Mouse (Mus musculus): ENCODE measurements around the gene Ppia.

The Ppia gene

DNA sequence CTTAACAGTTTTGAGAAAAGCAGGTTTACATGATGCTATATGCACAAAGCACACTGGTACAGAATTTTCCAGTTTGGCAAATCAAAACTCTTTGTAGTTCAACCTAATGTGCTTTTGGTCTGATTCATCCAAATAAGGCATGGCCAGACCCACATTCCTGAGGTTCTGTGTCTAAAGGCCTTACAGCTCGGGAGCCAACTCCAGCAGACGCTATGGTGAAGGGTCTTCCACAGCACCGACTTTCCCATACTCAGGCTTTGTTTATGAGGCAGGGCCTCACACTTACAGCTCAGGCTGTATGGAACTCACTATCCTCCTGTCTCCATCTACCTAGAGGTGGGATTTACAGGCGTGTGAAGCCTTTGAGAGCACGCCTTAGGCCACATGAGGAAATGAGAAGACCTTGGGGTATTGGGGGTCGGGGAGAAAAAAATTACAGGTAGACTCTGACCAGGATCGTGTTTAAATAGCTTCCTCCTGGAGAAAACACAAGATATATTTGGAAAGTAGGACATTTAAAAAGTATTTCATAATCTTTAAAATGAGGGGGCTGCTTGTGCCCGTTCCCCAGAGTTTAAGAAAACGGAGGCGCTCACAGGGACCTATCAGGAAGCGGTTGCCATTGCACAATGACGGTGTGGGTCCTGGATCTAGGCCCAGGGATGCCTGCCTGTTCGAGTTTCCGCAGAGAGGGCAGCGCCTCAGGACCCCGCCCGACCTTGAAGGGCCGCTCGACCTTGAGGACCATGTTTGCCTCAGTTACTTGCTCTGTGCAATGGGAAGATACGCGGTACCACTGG is at the start of gene Ppia:
Ppia (plus strand) TSS at position 693 of the 800 bp plus-strand sequence.
- 13% methylated on average over 21 of the region's 21 CpGs for WGBS

DNA sequence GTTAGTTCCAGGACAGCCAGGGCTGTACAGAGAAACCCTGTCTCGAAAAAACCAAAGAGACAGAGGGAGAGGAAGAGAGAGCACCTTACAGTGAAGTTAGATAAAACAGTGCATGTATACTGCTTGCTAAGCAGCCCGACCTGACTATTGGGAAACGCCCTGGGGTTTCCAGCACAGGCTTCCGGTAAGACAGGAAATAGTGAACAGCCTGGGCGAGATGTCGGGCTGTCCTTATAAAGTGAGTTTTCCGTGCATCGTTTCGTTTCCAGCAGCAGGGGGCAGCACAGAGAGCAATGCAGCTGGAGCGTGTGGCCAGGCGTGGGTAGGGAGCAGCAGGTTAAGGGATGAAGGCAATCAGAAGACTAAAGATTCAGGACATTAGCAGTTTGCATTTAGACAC is 49.4 kb upstream of the Ppia start:
- WGBS, result 13% methylated on average over 11 of the region's 11 CpGs

DNA sequence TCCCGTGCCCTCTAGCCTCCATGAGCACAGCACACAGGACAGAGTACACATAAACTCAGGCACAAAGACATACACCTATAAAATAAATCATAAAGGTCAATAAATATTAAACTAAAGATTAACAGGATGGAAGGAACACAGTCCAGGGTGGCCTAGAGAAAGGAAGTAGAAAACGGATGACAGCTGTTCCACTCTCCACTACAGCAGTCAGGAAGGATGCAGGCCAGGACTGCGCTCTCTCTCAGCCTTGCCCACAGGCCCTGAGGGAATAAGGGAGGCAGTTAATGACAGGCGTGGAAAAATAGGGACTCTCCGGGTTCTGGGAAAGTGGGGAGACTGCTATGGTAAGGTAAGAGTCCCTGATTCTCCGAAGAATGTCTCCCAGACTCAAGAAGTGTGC is 48.8 kb upstream of the Ppia start:
- WGBS, result 84% methylated on average over 6 of the region's 6 CpGs

DNA sequence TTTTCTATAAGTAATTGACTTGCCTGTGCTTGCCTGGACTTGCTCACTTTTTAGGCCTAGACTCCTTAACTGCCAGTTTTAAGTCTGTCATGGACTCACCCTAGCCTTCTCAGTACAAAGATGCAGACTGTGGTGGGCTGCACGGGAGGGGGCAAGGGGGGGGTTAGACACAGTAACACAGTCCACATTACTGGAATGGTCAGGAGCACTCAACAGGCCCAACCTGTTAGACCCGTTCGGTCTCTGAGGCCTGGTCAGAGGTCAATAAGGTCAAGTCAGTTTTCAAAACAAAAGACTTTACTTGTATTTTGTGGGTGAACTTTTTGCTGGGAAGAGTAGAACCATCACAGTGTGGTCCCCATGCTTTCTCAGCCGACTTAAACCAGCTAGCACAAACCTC is 48.1 kb upstream of the Ppia start:
- 91% methylated on average over 4 of the region's 4 CpGs for WGBS

DNA sequence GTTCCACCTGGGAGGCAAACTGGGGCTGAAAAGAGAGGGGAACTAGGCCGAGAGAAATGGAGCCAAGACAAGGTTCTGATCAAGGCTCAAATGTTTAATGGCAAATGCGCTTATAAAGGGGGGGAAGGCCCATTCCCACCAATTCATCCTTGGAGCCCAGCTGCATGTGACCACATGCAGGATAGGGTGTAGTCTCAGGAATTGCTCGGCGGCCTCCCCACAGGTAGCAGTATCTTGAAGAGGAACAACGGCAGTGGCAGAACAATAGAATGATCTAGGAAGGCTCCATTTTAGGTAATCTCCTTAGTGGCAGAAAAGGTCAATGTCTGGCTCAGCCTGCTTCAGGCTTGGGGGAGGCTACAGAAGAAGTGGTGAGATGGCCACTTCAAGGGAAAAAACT is 47.3 kb upstream of the Ppia start:
- 75% methylated on average over 5 of the region's 5 CpGs for WGBS

DNA sequence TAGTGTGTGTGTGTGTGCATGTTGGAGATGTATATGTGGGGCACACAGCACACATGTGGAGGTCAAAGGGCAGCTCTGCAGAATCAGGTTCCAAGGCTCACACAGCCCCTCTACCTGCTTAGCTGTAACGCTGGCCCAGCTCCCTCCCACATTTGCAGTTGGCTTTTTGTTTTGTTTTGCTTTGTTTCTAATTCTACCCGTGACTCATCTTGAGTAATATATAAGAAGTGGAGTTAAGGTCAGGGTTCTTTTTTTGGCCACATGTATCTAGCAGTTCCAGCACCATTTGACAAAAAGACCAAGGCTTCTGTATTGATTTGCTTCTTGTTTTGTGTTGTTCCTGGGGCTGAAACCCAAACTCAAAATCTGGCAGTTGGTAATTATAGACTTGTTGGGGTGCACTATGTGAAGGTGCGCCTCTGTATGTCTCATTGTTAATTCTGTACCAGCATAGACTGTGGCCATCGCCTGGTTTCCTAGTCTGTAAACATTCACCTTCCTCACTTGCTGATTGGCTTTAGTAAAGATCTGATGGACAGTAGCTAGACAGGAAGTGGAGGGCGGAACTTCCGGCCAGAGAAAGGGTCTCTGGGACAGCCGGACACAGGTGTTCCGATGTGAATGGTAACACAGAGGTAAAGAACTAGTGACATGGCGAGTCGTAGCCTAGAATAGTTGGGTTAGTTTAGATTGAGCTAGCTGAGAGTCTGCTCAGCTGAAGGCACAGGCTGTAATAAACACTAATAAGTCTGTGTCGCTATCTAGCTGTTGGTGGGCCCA is 43.7 kb upstream of the Ppia start:
- 84% methylated on average over 11 of the region's 11 CpGs for WGBS

DNA sequence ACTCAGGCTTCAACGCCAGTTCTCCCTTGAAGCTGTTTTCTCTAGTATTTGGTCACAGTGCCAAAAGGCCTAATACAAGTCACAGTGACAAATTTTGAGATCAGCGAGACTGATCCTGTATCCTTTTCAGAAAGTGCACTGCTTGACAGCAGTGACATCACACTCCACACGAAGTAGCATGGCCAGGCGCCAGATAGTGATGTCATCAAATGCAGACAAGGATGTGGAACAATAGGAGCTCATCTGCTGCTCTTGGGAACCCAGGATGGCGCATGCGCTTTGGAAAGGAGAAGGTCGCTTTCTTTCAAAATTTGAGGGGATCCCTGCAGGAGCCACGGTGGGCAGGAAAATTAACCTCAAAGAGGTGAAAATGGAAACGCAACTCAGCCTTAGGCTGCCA is 42.5 kb upstream of the Ppia start:
- WGBS, result 71% methylated on average over 9 of the region's 9 CpGs

DNA sequence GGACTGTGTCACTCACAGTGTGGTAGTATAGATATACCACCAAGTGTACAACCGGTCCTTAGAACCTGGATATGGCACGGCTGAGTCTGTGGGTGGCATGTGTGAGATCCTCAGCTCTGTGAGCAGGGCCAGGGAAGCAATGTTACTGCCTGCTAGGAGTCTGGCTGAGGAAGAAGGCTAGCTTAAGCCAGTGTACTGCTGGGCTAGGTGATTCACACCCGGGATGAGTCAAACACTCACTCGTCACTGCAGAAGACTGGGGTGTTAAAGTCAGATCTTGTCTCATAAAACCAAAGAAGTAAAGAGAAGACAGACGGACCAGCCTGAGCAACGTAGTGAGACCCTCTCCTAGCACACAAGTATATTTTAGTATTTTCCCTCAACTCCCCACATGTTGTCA is 34.3 kb upstream of the Ppia start:
- WGBS, result 62% methylated on average over 6 of the region's 6 CpGs

DNA sequence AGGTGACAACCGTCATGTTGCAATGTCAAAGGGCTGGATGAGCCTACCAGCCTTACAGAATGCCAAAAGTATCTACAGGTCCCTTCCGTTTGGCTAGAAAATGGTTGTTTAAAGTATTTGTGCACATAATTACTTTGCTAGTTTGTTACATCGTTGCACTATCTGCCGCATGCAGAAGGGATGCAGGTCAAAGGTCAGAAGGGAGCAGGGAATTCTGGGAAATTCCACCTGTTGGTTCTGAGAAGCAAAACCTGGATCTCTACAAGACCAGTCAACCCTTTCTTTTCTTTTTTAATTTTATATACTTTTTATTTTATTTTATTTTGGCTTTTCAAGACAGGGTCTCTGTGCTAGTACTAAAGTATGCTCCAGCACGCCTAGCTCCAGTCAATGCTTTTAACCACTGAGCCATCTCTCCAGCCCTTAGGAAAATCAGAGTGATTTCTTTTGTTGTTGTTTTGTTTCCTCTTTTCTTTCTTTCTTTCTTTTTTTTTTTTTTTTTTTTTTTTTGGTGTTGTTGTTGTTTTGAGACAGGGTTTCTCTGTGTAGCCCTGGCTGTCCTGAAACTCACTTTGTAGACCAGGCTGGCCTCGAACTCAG is 27.0 kb upstream of the Ppia start:
- 89% methylated on average over 6 of the region's 6 CpGs for WGBS

DNA sequence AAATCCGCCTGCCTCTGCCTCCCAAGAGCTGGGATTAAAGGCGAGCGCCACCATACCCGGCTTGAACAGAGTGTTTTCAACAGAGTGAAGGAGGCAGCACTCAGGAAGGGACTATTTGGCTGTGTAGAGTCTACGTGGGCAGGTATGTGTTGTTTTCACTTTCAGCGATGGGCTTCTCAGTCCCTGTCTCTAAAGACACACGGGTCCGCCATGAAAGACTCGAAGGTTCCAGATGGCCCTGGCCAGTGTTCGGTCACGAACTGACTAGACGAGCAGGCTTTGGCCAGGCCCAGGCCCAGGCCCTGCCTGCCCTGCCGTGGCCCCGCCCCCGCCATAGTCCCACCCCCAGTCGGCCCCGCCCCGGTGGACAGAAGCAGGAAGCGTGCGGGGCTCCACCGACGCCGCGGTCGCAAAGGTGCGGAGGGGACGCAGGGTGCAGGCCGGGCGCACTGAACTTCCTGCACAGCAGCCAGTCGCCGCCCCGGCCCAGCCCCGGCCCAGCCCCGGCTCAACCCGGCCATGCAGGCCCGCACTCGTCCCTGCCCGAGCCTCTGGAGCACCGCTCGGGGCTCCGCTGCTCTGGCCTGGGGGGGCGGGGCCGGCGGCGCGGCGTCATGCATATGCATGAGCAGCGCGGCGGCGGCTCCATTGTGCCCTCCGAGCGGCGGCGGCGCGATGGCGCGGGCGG is 26.4 kb upstream of the Ppia start, which contains the start of gene Zmiz2:
Zmiz2 (plus strand) TSS at position 349 of the 688 bp plus-strand sequence.
- WGBS, result 4% methylated on average over 59 of the region's 60 CpGs

DNA sequence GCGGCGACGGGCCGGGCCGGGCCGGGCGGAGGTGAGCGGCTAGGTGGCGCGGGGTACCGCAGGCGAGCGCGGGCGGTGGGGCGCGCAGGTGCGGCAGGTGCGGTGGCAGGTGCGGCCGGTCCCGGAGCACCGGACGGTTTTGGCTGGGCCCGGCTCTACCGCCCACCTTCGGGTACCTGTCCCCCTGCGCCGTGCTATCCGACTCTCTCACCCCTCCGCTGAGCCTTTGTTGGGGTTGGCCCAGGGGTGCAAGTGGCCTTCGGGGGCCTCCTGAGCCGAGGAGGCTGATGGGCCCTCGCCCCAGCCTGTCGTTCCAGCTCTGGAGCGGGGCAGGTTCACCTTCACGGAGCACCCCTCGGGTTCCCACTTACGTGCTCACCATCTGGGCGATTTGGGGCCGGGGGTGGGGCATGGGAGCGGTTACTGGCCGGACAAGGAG is 25.7 kb upstream of the Ppia start:
- WGBS, result under 1% methylated on average over 43 of the region's 43 CpGs

DNA sequence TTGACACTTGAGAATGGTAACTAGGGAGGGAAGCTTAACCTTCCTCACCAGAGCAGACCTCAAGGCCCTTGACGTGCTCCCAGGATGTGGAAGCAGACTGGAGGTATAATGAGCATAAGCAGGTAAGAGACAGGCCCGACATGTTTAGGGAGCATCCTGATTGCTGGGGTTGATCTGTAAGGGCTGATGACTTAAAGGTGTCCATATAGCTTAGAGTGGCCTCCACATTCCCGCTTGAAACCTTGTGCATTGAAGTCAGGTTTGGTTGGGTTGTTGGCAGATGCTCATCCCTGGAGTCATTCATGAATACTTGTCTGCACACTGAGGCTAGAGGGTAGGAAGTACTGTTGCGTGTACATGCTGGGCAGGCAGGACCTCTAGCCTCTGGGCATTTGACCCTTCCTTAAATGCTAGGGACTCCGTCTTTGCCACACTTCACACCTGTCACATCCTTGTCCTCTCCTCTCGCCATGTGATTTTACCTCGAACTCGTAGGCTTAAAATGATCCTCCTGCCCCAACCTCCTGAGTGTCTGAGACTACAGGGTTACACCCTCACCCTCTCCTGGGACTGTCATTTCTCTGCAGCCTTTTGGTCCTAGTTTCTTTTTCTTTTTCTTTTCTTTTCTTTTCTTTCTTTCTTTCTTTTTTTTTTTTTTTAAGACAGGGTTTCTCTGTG is 24.7 kb upstream of the Ppia start:
- WGBS, result 71% methylated on average over 8 of the region's 8 CpGs

DNA sequence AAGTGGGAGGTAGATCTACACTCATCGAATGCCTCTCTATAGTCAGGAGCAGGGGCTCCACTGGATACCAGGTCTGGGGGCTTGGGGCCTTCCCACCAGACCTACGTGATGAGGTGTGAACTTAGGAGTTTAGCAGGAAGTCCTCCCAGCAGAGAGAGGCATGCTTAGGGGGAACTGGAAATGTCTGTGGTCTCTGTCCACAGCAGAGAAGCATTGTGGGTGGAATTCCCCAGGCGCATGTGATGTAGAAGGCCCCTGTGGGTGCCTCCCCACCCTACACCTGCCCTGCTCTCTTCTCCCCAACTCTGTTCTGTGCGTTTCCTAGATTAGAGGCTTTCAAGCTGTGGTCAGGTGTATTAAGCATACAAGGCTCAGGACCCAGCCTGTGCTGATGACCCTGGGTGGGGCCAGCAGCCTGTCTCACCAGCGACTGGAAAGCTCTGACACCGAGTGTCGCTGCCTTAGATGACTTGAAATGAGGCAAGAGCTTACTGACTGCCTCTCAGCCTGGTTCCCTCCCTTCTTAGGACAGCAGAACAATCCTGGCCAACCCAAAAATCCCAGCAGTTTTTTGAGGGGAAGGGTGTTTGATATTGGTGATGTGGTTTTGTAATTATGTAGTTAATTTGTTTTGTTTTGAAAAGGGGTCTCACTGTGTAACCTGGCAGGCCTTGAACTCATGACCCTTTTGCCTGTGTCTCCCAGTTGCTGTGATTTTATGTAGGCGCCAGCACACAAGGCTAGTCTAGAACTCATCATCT is 23.5 kb upstream of the Ppia start:
- WGBS, result 77% methylated on average over 8 of the region's 8 CpGs

DNA sequence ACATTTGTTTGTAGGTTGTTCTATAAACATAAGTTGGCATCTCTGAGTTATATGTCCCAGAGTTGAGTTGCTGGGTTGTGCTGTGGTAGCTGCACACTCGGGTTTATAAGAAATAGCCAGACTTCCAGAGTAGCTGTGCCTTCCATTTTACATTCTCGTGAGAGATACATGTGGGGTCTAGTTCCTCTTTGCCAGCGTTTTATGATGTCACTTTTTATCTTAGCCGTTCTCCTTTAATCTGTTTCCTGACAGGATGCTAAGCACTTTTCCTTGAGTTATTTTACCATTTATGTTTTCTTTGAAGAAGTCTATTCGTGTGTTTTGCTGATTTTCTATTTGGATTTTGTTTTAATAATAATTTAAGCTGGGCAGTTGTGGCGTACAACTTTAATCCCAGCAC is 22.4 kb upstream of the Ppia start:
- 70% methylated on average over 6 of the region's 6 CpGs for WGBS

DNA sequence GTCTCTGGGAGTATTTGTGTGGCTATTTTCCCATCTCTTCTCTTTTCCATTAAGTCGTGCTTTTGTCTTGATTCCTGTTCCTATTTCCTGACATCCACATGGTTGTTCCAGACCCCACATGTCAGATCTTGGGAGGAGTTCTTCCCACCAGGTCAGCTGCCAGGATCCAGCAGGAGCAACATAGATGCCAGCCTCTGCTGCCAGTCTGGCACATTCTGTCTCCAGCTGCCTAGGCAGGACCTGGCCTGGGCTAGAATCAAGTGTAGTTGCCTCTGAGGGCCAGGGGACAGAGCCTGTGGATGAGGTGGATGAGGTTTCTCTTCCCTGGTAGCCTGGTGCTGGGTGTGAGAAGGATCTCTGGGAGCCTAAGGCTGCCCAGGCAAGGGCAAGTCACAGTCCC is 21.4 kb upstream of the Ppia start:
- 19% methylated on average over 1 of the region's 1 CpGs for WGBS

DNA sequence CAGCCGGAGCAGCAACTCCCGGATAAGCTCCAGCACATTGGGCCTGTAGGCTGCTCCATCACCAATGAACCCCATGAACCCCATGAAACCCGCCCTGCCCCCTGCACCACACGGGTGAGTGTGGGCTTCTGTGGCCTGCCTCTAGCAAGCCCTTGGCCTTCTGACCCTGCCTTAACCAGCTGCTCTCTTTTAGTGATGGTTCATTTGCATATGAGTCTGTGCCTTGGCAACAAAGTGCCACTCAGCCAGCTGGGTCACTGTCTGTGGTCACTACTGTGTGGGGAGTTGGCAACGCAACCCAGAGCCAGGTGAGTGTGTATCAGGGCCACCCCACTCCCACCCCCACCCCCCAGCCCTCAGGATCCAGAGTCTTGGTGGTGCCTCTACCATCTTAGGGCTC is 19.7 kb upstream of the Ppia start:
- 83% methylated on average over 5 of the region's 5 CpGs for WGBS

DNA sequence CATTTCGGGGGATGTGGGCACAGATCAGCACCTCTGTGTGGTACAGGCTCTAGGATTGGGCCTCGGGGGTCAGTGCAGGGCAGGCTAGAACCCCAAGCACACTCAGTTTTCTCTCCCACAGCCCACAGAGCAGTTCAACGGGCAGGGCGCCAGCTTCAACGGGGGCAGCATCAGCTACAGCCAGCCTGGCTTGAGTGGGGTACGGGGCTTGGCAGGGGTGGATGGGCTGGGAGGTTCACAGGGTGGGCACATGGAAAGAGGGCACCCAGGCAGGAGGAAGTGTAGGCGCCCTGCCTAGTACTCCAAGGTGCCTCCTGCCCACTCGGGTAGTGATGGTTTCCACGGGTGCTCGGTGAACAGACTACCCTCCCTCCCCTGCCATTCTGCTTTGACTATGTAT is 17.1 kb upstream of the Ppia start:
- 71% methylated on average over 10 of the region's 10 CpGs for WGBS

DNA sequence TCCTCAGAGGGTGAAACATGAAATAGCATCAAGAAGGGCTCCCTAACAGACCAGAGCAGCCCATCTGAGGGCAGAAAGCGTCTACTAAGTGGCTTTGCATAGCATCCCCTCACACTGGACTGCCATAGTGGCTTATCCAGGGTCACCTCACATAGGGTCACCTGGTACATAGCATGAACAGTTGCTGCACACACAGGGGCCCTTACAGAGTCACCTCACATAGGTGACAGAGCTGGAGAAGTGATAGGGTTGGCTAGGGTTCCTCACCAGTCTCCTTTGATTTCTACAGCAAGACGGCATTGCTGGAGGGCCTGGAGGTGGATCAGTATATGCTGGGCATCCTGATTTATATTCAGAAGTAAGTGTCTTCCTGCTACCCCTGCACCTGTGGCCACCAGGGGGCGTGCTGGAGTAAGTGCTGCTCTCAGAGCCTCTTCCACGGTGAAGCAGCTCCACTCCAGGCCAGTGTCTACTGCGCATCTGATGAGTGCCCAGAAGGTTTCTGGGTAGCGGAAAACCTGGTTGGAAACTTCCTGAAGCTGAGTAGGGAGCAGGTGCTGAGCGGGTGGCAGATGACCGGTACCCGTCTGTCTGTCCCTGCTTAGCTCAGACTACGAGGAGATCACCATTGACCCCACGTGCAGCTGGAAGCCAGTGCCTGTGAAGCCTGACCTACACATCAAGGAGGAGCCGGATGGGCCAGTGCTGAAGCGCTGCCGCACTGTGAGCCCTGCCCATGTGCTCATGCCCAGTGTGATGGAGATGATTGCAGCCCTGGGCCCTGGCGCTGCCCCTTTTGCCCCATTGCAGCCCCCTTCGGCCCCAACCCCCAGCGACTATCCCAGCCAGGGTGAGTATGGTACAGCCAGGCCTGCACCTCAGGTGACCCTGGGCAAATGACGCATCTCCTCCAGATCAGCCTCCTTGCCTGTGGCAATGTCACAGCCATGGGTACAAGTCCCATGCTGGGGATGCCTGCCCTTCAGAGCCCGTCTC is 12.4 kb upstream of the Ppia start:
- WGBS, result 84% methylated on average over 19 of the region's 19 CpGs

DNA sequence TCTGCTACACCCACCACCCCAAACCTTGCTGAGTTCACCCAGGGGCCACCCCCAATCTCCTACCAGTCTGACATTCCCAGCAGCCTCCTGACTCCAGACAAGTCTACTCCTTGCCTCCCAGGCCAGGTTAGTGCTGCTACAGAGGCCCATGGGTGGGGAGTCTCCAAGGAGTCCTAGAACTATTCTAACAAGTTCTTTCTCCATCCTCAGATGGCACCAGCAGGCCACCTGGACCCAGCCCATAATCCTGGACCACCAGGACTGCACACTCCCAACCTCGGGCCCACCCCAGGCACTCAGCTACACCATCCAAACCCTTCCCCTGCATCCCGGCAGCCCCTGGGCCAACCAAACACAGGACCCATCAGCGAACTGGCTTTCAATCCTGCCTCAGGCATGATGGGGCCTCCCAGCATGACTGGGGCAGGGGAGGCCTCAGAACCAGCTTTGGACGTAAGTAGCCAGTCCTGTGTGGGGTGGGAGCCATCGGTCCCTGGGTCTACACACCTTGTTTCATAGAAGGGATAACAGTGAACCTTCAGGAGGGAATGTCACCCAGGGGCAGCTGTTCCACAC is 11.3 kb upstream of the Ppia start:
- 87% methylated on average over 5 of the region's 5 CpGs for WGBS

Measured in cerebral cortex, adult 2 months (tissue).